Mouse (Mus musculus): ENCODE measurements around the gene Tnfaip8l2. TPM values are rescaled to one million over a fixed set of nuclear protein-coding genes. Genes with fewer than 3 reads are reported as not detected.

Tnfaip8l2 gene
- polyA plus RNA-seq, 1 experiment from 2014 or later = 3.4 TPM

Small RNAs within 50 kb of the gene (microRNA-seq; reads per million reads assigned to microRNA genes)
- gene Mir8099-1 = not detected

Other genes starting within 250 kb of the Tnfaip8l2 start
- 7.3 and 9.1 TPM in 2 replicates for gene Selenbp1, start 209.3 kb downstream of the Tnfaip8l2 start, polyA plus RNA-seq (2014; fragmentation: Nextera tagmentation; extraction: Ambion mirVana)
- 8.3 and 8.6 TPM in 2 replicates for gene Rfx5, start 188.3 kb downstream of the Tnfaip8l2 start, polyA plus RNA-seq (2014; fragmentation: Nextera tagmentation; extraction: Ambion mirVana)
- gene Pi4kb, start 167.6 kb downstream of the Tnfaip8l2 start, polyA plus RNA-seq (2014; fragmentation: Nextera tagmentation; extraction: Ambion mirVana) = 24.3 and 28.7 TPM in 2 replicates
- 22.5 and 30.0 TPM in 2 replicates for gene Zfp687, start 126.9 kb downstream of the Tnfaip8l2 start, polyA plus RNA-seq (2014; fragmentation: Nextera tagmentation; extraction: Ambion mirVana)
- gene Psmd4, start 99.7 kb downstream of the Tnfaip8l2 start, polyA plus RNA-seq (2014; fragmentation: Nextera tagmentation; extraction: Ambion mirVana) = 258 and 282 TPM in 2 replicates
- 15.0 and 15.4 TPM in 2 replicates for gene Pip5k1a, start 35.4 kb downstream of the Tnfaip8l2 start, polyA plus RNA-seq (2014; fragmentation: Nextera tagmentation; extraction: Ambion mirVana)
- gene Vps72, start 31.3 kb downstream of the Tnfaip8l2 start, polyA plus RNA-seq (2014; fragmentation: Nextera tagmentation; extraction: Ambion mirVana) = 194 and 204 TPM in 2 replicates
- 0.47 and 0.49 TPM in 2 replicates for gene Tmod4, start 17.9 kb downstream of the Tnfaip8l2 start, polyA plus RNA-seq (2014; fragmentation: Nextera tagmentation; extraction: Ambion mirVana)
- 86.6 and 102 TPM in 2 replicates for gene Scnm1, start 8.3 kb downstream of the Tnfaip8l2 start, polyA plus RNA-seq (2014; fragmentation: Nextera tagmentation; extraction: Ambion mirVana)
- gene Lysmd1, start 8.3 kb downstream of the Tnfaip8l2 start, polyA plus RNA-seq (2014; fragmentation: Nextera tagmentation; extraction: Ambion mirVana) = 31.7 and 34.7 TPM in 2 replicates
- 39.0 and 44.4 TPM in 2 replicates for gene Sema6c, start 18.1 kb upstream of the Tnfaip8l2 start, polyA plus RNA-seq (2014; fragmentation: Nextera tagmentation; extraction: Ambion mirVana)
- 3.7 and 4.2 TPM in 2 replicates for gene Gabpb2, start 75.6 kb upstream of the Tnfaip8l2 start, polyA plus RNA-seq (2014; fragmentation: Nextera tagmentation; extraction: Ambion mirVana)
- 58.3 and 64.5 TPM in 2 replicates for gene Cdc42se1, start 86.4 kb upstream of the Tnfaip8l2 start, polyA plus RNA-seq (2014; fragmentation: Nextera tagmentation; extraction: Ambion mirVana)
- 545 and 586 TPM in 2 replicates for gene Mllt11, start 89.8 kb upstream of the Tnfaip8l2 start, polyA plus RNA-seq (2014; fragmentation: Nextera tagmentation; extraction: Ambion mirVana)
- gene Gm128, start 99.2 kb upstream of the Tnfaip8l2 start, polyA plus RNA-seq (2014; fragmentation: Nextera tagmentation; extraction: Ambion mirVana) = 0.11 and 0.15 TPM in 2 replicates
- not detected in 2 replicates for gene Bnipl, start 108.8 kb upstream of the Tnfaip8l2 start, polyA plus RNA-seq (2014; fragmentation: Nextera tagmentation; extraction: Ambion mirVana)
- gene Mindy1, start 139.0 kb upstream of the Tnfaip8l2 start, polyA plus RNA-seq (2014; fragmentation: Nextera tagmentation; extraction: Ambion mirVana) = 44.2 and 48.2 TPM in 2 replicates
- gene Prune1, start 139.7 kb upstream of the Tnfaip8l2 start, polyA plus RNA-seq (2014; fragmentation: Nextera tagmentation; extraction: Ambion mirVana) = 59.4 TPM in 2 replicates
- 0.45 and 0.55 TPM in 2 replicates for gene Anxa9, start 164.8 kb upstream of the Tnfaip8l2 start, polyA plus RNA-seq (2014; fragmentation: Nextera tagmentation; extraction: Ambion mirVana)
- 70.6 and 83.2 TPM in 2 replicates for gene Cers2, start 172.4 kb upstream of the Tnfaip8l2 start, polyA plus RNA-seq (2014; fragmentation: Nextera tagmentation; extraction: Ambion mirVana)
- gene Setdb1, start 214.8 kb upstream of the Tnfaip8l2 start, polyA plus RNA-seq (2014; fragmentation: Nextera tagmentation; extraction: Ambion mirVana) = 36.8 and 53.6 TPM in 2 replicates